Mouse (Mus musculus) adrenal gland, adult 2 months (tissue): ENCODE results near the gene Hus1b. TPM values are rescaled to one million over a fixed set of nuclear protein-coding genes. Genes with fewer than 3 reads are reported as not detected.

Experiments
- DNase-seq: peaks from one replicate; pipeline ENCODE4 v3.0.0; 2021
- long read RNA-seq: library from polyadenylated mRNA; stranded (forward); transcript quantifications from one replicate; pipeline ENCODE4 v2.0.0, GENCODE M21; 2021
- polyA plus RNA-seq: library from polyadenylated mRNA; depleted of rRNA; stranded (reverse); fragments of >200 nt; gene quantifications from 2 replicates; pipeline ENCODE4 v1.2.3, GENCODE M21; 2012; rRNA removed
- total RNA-seq, 2 experiments: library from RNA; stranded (reverse); gene quantifications; 2 replicates each; pipeline ENCODE4 v1.2.3; 2021

Gene Hus1b
- total RNA-seq (under 1 TPM; 0.23 to 0.31 TPM), polyA plus RNA-seq (0.27 TPM in 1 of 2 replicates, not detected in the other)
- long read RNA-seq = 0 reads

DNA sequence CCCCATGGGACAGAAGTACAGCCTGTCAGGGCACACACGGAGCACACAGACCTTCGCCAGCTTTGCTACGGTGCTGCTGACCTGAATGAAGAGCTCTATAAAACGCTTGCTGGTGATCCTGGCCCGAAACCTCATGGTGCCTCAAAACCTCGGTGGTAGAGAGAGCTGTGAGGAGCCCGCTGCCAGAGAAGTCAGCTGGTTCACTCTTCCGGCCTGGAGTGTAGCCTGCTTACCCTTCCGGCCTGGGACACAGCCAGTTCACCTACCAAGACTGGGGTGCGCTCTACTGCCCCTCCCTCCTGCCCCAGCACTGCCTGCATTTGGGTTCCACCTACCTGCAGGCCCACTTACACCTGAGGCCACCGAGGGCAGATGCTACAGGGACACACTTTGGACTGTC is at the start of gene Hus1b:
TSS of gene Hus1b (minus strand) at position 220 of the 400 bp plus-strand sequence.
- DNase-seq = no peak

DNA sequence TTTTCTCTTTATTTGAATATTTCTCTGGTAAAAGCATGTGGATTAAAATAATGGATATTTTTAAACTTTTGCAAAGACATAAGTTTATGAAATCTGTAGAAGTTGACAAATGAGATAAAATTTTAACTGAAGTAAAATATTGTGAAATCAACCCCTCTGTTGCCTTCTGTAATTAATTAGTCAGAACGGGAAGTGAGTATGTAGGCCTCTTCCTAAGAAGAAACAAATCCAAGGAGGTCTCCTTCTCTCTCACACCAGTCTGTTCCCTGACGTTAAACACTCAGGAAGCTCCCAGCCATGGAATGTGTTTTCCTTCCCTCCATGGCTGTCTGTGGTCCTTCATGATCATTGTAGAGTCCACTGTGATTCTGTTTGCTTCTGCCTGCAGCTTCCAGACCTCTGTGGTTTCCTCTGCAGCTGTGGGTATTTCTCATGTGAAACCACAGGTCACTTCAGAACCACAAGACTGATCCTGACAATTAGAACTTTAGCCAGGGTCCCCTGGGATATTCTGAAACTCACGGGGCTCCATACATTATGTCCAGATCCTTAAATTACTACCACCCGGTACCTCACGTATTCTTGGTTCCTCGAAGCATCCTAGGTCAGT is 46.8 kb upstream of the Hus1b start:
- DNase-seq = no peak

DNA sequence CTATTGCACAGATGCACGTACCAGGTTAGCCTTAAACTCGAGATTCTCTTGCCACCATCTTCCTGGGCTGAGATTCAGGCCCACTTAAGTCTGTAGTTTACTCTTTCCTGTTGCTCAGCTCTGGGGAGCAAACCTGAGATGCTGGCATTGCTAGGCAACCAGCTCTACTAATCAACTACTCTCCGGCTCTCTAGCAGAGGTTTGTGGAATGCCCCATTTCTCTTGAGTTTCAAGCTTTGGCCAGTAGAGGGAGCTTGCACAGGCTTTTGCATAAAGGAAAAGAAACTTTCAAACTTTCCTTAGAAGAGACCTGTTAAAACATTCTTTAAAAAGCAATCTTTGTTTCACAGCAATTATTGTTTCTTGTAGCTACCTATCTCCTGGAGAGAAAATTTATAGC is 46.3 kb upstream of the Hus1b start:
- peak; percentile 32 for DNase-seq

DNA sequence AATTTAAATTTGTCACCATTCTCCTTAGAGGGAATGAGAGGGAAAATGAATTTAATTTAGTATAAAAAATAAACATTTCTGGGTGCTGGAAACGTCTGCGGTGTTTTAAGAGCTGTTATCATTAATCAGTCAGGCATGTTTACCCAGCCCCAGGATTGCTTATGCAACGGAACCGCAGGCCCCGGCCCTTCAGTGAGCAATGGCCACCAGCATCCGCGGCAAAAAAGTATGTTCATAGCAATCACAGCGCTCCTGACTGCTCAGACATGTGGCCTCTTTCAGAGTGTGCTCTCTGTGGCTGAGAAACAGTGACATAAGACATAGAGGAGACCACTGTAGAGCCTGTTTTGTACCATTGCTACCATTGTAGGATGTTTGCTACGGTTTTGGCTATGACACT is 42.7 kb upstream of the Hus1b start:
- no peak for DNase-seq

DNA sequence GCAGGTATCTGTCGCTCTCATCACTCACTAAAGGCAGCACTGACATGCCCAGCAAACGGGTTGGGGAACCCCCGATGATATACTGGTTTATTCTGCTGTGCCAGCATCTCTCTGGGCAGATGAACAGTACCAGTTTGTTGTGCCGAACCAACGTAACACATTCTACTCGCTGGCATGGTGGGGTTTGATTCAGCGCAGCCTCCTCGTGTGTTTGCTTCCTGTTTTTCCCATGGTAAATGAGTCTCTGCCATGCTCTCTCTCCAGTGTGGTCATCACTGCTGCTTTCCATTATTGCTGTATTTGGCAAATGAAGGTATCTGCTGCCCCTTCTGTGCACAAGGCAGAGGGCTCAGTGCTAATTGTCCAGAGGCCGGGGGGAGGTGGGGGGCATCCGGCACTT is 42.2 kb upstream of the Hus1b start:
- DNase-seq = no peak

DNA sequence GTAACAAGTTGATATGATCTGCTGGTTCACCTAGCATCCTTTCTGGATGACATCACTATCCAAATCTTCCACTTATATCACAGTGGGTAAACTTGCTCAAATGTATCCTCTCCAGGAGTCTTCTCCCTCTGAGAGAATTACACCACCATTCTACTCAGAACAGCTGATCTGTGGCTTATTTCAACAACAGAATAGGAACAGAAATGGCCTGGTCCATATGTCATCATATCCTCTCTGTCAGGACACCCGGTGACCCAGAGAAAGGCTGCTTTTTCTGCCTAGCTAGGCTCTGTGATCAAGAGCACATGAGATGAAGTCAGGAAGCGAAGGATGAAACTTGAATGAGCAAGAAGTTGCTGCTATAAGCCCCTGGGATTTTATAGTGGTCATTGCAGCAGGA is 40.1 kb upstream of the Hus1b start:
- DNase-seq = no peak

DNA sequence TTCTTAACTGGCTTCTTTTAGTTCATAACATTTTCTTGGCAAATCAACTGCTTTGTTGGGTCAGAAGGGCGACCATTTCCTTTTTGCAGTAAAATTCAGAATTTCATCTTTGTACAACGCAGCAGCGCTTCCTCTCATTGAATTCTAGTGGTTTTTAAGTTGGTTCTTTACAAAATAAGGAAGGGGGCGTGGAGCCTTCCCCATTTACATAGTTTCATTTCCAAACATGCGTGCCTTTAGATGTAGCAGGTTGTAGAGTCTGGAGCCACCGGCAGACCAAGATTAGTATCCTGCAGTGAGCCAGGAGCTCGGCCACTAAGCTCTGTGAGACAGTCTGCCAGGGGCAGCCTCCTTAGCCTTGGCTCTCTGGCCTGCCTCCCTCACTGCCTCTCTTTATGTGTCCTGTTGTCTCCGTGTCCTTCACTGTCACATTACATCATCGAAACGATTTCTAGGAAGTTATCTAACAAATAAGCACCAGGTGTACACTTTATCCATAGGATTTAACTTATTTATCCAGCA is 39.4 kb upstream of the Hus1b start:
- DNase-seq = no peak

DNA sequence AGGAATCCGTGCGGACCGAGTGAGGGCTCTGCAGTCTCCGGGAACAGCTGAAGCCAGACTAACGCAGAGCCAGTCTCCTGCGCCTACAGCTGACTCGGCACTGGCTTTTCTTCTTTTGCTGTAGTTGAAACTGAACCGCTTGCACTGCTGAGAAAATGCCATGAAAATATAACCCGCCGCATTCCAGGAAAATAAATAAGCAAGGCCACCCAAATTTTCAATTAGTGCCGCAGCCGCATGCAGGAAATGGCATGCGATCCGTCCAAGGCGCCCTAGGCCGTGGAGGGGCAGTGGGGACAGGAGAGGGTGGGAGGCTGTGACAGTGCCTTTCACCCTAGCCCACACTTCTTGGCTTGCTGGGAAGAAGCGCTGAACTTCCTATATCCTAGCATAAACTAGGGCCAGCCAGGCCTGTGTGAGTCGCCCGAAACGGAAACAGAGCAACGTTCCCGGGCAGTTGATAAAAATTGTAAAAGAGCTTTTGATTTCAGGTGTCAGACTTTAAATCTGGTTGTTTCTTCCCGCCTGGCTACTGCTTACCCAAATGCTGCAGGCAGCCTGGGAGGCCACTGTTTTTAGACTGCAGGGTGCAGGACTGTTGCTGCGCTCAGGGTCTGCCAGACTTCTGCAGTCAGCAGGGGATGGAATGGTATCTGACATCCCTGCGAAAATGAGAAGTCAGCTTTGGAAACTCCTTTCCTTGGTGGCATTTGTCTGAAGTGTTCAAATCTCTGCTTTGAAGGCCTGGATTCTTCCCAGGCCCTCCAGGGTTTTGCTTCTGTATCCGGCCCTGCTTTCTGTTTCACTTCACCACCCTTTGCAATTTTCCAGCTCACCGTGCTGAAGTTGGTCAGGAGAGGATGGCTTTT is 38.3 kb upstream of the Hus1b start:
- peak; percentile 68 for DNase-seq

DNA sequence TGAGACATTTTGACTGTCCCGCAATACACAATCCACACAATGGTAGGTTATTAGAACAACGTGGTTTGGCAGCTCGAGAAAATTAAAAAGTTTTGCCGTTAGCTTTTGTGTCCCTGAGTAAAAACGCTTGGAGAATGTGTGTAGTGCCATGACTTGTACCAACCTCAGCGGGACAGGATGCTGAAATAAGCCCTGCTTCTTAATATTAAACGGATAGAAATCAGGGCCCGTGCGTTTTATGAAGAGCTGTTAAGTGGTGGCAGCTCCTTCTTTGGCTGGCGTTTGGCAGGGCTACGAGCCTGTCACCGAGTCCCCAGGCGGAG is 37.7 kb upstream of the Hus1b start:
- no peak for DNase-seq

DNA sequence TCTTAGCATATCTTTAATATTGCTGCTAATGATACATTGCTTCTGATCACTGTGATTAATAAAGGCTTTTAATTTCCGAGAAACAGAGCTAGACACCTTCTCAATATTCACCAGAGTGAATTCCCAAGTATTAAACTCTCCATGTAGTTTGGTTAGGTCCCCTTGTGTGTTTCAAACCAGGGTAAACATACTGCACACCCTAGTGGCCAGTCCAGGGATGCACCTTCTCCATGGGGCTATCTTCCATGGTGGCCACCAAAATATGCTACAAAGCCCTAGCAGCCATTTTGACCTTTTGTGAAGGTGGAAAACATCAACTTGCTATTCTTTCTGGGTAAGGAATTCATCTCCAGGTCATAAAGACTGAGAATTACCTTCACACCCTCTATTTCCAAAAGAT is 34.1 kb upstream of the Hus1b start:
- DNase-seq = peak; percentile 55

DNA sequence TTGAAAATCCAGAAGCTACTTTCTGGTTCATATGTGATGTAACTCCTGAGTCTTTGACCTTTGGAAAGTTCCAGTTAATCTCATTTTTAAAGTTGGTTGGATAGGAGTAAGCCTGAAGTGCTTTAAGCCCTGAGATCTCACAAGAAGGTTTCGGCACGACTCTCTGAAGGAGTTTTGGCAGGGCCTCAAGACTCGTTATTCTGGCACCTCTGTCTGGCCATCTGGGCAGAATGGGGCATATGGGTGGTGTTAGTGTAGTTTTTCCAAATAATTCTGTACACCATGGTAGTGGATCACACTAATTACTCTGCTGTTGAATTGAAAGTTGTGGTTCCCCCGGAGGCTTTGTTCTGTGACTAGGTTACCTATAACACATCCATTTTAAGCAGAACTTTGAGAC is 30.7 kb upstream of the Hus1b start:
- no peak for DNase-seq

DNA sequence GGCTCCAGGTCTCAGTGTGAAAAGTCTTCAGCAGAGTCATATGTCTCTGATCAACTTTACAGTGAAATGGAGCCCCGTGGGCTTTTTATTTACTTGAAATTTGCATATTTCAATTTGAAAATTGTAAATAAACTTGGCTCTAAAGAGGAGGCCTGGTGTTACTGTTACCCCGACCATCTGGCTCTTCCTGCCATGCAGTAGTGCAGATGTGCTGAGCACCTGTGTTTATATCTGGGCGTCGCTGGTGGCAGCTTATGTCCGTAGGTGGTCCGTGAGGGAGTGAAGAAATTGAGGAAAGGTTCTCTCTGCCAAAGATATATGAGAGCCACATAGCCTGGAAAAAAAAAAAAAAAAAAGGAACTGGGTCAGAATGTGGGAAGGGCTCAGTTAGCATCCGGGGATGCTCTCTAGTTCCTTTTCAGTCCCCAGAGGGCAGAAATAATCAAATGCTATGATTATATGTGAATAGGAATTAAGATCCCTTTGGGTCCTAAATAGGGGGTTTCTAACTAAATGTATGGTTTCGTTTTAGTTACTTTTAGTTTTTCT is 29.1 kb upstream of the Hus1b start:
- no peak for DNase-seq

DNA sequence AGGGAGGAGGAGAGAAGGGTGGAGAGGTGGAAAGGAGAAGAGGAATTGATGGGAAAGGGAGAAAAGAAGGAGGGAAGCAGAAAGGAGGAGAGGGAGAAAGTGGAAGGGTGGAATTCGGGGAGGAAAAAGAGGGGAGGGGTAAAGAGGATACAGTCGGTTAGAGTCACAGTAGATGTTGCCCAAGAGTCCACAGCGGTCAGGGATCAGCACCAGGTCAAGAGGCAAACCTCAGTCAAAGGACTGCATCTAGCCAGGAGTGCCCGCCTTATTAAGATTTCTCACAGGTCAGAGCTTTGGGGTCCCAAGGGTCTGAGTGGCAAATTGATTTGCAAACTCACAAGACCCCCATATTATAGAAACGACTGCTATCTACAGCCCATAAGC is 26.7 kb upstream of the Hus1b start:
- no peak for DNase-seq

DNA sequence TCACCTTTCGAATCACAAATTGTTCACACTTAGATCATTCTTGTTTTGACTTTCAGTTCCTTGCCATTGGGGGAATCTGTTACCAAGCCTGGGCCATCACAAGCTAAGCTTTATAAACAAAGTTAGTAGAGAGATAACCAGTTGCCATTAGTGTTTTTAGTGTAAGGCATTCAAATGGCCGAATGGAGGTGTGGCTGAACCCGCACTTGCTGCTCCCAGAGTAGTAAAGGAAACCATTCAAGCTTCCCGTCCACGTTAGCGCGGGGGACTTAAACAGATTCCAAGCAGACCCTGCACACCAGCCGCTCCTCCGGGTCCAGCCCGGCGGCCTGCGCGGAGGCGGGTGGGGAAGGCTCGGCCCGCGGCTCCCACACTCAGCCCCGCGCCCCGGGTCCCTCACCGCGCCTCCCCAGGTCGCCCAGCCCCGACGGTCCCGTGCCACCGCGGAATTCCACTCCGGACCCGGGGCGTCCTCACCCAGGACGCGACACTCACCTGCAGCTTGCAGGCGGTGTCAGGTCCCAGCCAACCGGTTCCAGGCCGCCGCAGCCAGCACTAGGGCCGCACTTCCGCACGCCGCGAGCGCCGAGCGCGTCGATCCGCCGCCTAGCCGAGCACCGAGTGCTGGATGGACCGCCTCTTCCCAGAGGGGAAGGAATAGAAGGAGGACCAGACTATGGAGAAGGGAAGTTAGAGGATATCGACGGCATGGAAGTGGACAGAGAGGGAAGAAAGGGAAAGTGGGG is 26.1 kb upstream of the Hus1b start, which contains the start of the genes Exoc2 and Gm5447:
TSS of gene Exoc2 (minus strand) at position 593 of the 746 bp plus-strand sequence.
TSS of gene Gm5447 (plus strand) at position 704 of the 746 bp plus-strand sequence.
- peak; percentile 93 for DNase-seq

DNA sequence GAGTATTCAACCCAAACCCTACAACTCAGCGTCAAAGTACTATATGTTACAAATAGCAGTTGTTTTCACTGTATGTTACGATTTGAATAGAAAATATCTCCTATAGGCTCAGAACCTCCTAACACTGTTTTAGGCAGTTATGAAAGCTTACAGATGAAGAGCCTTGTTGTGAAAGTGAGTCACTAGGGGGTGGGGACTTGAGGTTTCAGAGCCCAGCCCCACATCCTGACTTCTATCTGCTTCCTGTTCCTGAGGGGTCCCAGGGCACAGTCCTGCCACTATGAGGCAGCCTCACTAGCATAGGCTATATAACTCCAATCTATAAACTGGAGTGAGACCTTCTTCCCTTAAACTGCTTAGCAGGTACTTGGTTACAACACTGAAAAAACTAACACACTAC is 24.5 kb upstream of the Hus1b start:
- DNase-seq = no peak

DNA sequence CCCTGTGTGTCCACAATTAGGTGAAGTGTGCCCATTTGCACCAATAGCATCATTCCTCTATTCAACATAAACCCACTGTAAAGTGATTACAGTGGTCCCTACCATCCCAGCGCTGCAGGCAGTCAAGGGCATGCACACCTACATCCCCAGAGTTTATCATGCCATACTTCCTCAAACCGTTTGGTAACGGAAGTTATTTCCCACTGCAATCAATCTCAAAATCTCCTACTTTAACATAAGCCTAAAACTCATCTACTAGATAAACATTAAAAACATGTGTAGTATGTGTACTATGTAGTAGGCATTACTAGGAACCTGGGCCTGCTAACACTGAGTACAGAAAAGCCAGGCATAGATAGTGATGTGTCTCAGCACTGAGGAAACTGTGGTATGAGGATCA is 23.5 kb upstream of the Hus1b start:
- no peak for DNase-seq

DNA sequence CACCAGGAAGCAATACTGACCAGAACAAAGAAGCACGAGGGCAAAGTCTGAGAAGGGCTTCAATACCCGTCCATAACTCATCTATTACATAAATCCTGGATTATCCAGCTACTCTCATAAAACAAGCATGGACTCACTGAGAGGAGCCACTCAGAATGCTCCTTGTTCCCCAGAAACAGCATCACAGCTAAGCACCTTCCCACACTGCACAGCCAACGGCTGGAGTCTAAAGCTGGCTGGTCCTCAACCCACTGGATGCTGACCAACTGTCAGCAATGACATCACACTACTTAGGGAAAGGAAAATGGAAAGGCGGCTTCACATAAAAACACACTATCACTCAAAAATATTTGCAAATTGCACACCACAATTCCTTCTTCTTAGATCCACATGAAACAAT is 20.8 kb upstream of the Hus1b start:
- no peak for DNase-seq

DNA sequence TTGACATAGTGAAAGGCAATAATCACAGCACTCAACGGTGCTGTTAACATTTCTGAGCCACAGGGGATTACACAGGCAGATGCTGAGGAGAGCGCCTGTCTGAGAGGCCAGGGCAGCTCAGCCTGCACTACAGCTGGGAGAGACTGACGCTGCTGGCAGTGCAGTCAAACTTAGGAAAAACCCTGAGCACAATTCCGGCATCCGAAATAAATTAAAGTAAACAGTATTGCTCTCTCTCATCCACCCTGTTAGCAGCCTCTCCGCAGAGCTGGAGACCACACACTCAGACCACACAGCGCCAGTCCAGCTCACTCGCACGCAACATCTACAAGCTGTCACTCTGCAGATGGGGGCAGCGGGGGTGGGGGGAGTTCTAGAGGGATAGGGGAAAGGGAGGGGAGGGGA is 18.9 kb upstream of the Hus1b start:
- DNase-seq = no peak

DNA sequence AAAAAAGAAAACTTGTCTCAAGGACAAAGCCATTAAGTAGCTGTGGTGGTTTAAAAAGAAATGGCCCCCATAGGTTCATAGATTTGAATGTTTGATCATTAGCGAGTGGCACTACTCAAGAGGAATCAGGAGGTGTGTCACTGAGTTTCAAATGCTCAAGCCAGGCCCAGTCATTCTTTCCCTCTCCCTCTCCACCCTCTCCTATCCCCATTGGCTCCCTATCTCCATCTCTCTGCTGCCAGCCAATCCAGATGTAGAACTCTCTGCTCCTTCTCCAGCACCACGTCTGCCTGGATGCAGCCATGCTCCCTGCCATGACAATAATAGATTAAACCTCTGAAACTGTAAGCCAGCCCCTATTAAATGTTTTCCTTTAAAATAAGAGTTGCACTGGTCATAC is 14.4 kb upstream of the Hus1b start:
- DNase-seq = no peak

DNA sequence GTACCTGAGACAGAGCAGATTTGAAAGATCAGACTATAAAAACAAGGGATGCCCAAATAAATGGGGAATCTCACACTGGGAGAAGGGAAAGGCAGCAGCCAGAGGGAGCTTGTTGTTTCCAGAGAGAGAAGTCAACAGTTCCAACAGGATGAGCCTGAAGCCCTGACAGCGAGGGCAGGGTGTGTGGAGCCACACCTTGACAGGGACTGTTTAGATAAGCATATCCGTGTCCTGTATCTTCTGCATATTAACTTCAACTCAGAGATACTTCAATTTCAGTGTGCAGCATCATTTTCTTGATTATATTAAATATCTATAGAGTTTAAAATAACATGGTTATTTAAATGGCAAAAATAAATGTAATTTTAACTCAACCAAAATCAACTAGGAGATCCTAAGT is 13.2 kb upstream of the Hus1b start:
- no peak for DNase-seq

DNA sequence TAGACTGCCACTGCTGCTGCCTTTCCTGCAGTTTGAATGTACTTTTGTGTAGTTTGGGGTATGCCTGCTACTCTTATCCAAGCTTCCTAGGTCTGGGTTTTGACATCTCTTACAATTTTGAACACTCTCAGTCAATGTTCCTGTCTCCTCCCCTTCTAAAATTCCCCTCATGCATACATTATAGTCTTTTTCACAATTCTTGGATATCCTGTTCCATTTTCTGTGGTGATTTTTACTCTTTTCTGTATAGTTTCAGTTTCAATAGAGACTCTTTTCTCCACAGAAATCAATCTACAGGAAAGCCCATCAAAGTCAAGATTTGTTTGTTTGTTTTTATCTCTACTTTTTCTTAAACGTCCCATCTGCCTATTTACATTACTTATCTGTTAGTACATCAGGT is 6.0 kb upstream of the Hus1b start:
- no peak for DNase-seq

DNA sequence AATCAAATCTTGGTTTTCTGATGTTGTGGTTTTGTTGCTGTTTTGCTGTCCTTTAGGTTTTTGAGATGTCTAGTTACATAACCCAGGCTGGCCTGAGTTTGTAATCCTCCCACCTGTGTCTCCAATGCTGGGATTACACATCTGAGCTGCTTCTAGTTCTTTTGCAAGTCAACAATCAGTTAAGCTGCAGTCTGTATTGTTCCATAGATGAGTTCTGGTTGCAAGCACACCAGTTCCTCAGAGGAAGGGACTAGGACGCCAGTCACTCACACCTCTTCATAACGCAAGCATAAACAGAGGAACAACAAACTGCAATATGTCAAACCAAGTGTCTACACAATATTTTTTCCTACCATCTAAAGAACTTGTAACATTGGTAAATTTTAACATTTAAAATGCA is 4.5 kb upstream of the Hus1b start:
- DNase-seq = no peak

DNA sequence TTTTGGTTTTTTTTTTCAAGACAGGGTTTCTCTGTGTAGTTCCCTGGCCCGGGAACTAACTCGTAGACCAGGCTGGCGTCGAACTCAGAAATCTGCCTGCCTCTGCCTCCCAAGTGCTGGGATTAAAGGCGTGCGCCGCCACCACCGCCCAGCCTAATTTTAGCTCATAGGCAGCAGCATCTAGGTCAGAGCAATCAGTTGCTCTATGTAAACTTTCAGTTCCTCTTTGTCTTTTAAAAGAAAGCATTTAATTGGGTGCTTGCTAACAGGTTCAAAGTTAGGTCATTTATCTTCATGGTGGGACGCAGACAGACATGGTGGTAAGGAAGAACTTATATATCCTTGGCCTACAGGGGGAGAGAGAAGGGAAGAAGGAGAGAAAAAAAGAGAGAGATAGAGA is 1.6 kb upstream of the Hus1b start:
- no peak for DNase-seq
